Mouse (Mus musculus): ENCODE results near the gene Irf6. TPM values are rescaled to one million over a fixed set of nuclear protein-coding genes. Genes with fewer than 3 reads are reported as not detected.
A peak's percentile ranks its signal among the peaks of the same experiment; 100 is the strongest.

The Irf6 gene
- under 1 TPM; 0.42 to 0.96 TPM for total RNA-seq (2021)

DNA sequence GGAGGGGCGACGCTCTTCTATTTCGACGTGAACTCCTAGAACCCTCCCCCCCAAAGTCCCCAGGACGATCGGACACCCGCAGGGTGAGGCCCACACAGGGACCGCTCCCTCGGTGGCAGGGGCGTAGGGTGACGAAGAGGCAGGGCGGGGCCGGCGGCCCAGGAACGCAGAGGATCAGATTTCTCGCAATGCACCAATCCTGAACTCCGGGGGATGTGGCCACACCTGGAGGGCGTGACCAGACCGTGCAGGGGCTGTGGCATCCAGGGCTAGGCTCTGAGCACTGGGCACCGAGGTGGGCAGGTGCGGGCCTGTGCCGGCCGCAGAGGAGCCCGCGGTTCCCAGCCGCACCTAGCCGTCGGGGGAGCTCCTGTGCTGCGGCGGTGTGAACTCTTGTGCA lies at the start of gene Irf6:
Gene Irf6 (plus strand): TSS at position 240 of the 400 bp plus-strand sequence.
- no peak for DNase-seq

- DNase-seq: no peak
Measured at GRCm38 (mm10) chr1:193112093-193112492, 40.8 kb upstream of the Irf6 start.

DNA sequence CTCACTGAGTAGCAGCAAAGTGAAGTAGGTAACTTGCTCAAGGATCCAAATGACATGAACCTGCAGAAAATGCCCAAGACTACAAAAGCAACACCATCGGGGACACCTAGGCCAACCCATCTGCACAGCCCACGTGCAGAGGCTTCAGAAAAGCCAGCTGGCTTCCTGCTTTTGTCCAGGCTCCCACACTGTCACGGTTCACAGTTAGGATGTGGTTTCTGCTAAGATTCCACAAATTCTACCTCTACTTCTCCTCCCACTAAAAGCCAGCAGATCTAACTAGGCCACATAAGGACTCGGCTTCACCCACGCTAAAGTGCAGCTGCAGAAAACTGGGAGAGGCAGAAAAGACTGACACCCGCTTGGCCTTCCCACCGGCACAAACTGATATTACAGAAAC lies 30.1 kb upstream of the Irf6 start:
- DNase-seq: no peak

DNA sequence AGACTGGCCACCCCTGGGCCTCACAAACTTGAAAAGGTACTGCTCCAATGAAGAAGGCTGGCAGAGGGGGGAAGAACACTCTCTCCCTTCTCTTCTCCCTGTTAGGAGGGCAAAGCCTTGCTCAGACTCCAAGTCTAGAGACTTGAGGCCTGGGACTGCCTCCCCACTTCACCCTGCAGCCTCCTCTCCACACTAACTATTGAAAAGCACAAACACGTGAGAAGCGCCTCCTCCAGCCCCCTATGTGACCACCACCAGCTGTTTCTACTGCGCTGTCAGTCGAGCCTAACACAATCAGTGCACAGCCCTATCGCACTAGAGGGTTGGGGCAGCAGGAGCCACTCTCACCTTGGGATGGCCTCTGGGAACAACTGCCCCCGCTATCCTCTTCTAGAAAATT lies 29.6 kb upstream of the Irf6 start:
- no peak for DNase-seq

- DNase-seq: no peak
Measured at GRCm38 (mm10) chr1:193125835-193126234, 27.1 kb upstream of the Irf6 start.

DNA sequence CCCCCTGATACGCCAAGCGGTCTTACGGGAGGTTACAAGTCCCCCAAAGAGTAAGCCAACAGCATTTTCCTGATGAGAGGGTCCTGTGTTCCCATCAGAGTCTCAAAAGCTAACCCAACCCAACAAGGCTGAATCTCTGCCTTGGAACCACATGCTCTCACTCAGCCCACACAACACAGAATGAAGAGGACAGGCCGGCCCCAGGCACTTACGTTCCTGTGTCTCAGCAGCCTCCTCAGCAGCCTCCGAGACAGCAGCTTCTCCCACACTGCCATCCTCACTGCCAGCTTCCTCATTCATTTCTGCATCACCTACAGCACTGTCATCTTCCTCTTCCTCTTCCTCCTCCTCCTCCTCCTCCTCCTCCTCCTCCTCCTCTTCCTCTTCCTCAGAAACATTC lies 24.9 kb upstream of the Irf6 start:
- peak in 1 of 2 experiments; percentile 15 for DNase-seq

GRCm38 (mm10) chr1:193129321-193129720 lies 23.6 kb upstream of the Irf6 start:
- DNase-seq: no peak

GRCm38 (mm10) chr1:193129786-193130455 lies 23.0 kb upstream of the Irf6 start, which contains the start of gene Diexf:
TSS of gene Diexf (minus strand) at chr1:193130272.
- DNase-seq: peak; percentile 92 to 94

DNA sequence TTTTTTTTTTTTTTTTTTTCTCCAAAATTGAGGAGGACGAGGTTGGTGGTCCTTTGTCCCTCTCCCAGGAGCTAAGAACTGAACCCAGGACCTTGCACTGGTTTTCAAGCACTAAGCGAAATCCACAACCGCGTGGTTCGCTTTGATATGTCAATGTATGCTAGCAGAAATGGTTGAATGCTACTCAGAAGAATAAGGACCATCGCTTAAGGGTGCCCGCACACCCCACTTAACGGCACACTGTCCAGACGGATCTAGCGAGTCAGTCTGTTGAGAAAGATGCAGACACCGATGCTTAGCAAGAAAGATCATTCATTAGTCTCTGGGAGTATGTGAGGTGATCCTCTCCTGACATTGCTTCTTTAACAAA lies 22.5 kb upstream of the Irf6 start:
- no peak for DNase-seq

DNA sequence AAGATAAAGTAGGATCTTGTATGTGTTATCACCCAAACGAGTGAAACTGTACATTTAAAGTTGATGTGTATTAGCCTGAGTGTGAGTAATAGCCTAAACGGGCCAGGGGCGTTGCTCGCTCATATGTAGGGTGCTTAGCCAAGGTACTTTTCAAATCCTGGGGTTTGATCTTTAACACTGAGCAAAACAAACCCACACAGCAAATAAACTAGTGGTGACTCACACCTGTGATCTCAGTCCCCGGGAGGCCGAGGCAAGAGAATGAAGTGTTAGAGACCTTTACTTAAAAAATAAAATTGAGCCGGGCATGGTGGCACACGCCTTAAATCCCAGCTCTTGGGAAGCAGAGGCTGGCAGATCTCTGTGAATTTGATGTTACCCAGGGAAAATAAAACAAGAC lies 22.1 kb upstream of the Irf6 start:
- no peak for DNase-seq

GRCm38 (mm10) chr1:193131311-193131948 lies 21.5 kb upstream of the Irf6 start:
- no peak for DNase-seq

GRCm38 (mm10) chr1:193132385-193132784 lies 20.5 kb upstream of the Irf6 start:
- no peak for DNase-seq

- DNase-seq: no peak
Measured at GRCm38 (mm10) chr1:193133726-193134125, 19.2 kb upstream of the Irf6 start.

DNA sequence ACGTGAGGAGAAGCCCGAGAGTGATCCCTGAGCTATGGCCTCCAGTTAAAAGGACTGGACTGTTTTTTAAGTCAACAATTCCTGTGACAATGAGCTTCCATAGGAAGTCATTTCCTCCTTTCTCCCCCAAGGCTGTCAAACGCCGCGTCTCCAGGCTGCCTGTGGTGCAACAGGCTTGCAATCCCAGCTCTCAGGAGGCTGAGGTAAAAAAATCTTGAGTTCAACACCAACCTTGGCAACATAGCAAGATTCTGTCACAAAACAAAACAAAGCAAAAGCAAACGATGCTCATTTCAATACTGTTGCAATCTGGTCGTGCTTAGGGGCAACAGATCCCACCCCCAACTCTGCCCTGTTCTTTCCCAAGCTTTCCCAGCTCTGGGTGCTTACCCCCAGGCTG lies 14.8 kb upstream of the Irf6 start:
- no peak for DNase-seq

DNA sequence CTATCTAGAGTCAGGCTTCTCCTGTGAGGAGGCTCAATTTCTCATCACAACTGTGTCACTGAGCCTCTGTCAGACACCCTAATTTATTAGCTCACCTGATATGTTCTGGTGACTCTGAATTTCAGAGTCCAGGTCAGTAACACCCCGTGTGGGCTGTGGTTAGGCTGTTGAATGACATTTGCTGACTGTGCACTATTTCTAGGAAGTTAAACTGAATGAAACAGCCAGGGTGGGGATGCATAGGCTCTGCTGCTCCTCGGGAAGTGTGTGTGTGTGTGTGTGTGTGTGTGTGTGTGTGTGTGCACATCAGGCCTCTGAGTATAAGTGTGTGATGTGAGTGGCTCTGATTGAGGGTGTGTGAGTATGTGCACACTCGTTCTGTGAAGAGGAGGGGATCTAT lies 14.2 kb upstream of the Irf6 start:
- DNase-seq: no peak

- DNase-seq: no peak
Measured at GRCm38 (mm10) chr1:193141118-193141517, 11.8 kb upstream of the Irf6 start.

DNA sequence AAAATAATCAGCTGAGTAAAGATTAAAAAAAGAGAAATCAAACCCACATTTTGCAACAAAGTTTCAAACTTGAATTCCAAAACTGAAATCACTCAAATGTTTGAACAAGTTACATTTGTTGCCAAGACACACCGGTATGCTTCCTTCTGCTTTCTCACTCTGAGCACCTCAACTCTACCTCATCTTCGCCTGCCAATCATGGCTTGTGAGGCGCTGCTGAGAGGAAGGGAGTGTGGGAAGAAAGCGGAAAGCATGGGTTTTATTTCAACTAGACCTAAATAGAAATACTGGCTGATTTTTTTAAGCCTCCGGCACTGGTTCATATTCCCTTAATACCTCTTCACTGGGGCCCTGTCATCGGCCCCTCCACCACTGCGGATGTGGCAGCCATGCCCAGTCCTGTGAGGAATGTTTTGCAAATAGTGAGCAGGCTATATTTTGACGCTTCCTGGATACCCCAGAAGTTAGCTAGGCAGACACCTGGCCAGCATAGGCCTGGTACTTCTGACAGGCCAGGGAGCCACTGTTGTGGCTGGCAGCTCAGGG lies 10.3 kb upstream of the Irf6 start:
- DNase-seq: no peak

DNA sequence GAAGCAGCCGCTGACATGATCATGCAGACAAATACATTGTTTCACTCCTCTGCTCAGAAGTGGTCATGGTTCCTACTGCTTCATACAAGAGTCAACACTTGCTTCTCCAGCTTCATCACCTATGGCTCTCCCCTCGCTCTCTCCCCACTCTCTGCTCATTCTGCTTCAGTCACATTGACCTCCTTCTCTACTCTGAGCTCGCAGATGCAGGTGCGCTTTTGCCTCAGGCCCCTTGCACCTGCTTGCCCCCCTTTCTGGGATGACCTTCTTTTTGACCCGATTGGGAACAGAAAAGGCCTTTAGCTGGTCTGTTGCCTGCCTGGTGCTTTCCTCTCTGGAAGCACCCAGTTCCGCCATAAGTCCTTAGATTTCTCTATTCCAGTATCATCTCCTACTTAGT lies 8.4 kb upstream of the Irf6 start:
- no peak for DNase-seq

DNA sequence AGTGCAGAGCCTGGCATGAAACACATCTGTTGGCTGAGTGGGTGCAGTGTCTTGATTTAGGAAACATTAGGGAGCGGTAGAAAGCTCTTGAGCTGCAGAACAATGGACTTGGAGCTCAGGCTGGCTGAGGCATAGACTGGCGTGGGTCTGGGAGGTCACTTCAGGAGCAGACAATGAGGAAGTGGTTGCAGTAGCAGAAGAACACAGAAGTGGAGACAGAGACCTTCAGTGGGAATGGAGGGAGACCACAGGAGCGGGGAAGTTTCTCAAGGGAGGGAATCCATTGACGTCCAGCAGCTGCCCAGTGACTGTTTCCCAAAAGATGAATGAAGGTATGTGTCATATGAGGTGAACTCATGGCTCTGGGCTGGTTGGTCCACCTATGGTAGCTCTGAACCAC lies 7.8 kb upstream of the Irf6 start:
- no peak for DNase-seq

- no peak for DNase-seq
Measured at GRCm38 (mm10) chr1:193146416-193146815, 6.5 kb upstream of the Irf6 start.

GRCm38 (mm10) chr1:193149231-193149630 lies 3.7 kb upstream of the Irf6 start:
- DNase-seq: no peak

GRCm38 (mm10) chr1:193151134-193151533 lies 1.8 kb upstream of the Irf6 start:
- DNase-seq: peak; percentile 16 to 17

DNA sequence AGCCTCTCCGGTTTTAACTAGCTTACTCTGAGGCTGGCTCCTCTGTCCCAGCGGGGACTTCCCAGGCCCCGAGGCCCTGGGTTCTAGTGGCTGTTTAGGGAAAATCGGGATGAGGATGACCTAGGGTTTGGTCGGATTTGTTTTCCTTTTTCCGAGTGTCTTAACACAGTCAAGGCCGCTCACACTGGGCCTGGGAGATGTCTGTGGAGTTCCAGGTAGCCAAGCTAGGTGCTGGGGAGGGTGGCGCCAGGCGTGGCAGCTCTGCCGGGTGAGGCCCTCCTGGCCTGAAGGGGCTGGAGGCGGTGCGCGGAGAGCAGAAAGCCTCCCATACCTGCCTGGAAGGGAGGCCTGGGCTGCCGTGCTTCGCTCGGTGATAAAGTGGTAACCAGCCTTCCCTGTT lies 650 bp downstream of the Irf6 start:
- DNase-seq: no peak

Data from layer of hippocampus, postnatal 36 days (tissue).